Mouse (Mus musculus): ENCODE results near the gene Mfn2. TPM values are rescaled to one million over a fixed set of nuclear protein-coding genes. Genes with fewer than 3 reads are reported as not detected.
"Not testable (repeated sequence)": the region's sequence is repeated elsewhere in the genome, so short reads cannot be mapped to it uniquely, and the experiment has no call there.

Mfn2 gene
- polyA plus RNA-seq, 1 experiment from 2014 or later: 102 TPM

GRCm38 (mm10) chr4:147866793-147867192 is 37.7 kb downstream of the Mfn2 start:
- 38% methylated on average over 3 of the region's 3 CpGs for WGBS
- H3K4me3 ChIP-seq; ATAC-seq (ENCODE audit: extremely low read depth, insufficient number of reproducible peaks, low FRiP score, low TSS enrichment); H3K9me3 ChIP-seq; H3K27me3 ChIP-seq (replicated peaks); H3K27ac ChIP-seq (replicated peaks): not testable (repeated sequence)
- Histone ChIP-seq H3K36me3 (peaks cover 55% of the 10 kb centered on the region), H3K4me1 (peaks cover 27% of the 10 kb centered on the region), H3K9ac (peak overlapping the region; percentile 89; the same call in 1 of the 2 replicates), H3K4me2 (peak overlapping the region; percentile 75)

- H3K36me3 ChIP-seq: peaks cover 56% of the 10 kb centered on the region
- H3K4me1 ChIP-seq: peaks cover 27% of the 10 kb centered on the region
- ATAC-seq (ENCODE audit: extremely low read depth, insufficient number of reproducible peaks, low FRiP score, low TSS enrichment): no peak
- no peak overlapping the region for H3K27ac ChIP-seq (replicated peaks)
- WGBS: 95% methylated on average over 9 of the region's 9 CpGs
- no peak overlapping the region for H3K9ac ChIP-seq
- no peak overlapping the region for H3K4me3 ChIP-seq
- H3K9me3 ChIP-seq: no peaks in the 10 kb centered on the region
- H3K4me2 ChIP-seq: no peak overlapping the region
- H3K27me3 ChIP-seq (replicated peaks): no peaks in the 10 kb centered on the region
Observed at GRCm38 (mm10) chr4:147866056-147866455, 38.4 kb downstream of the Mfn2 start.

- Histone ChIP-seq H3K4me2 (no peak overlapping the region), H3K4me3 (no peak overlapping the region), H3K9me3 (no peaks in the 10 kb centered on the region), H3K9ac (no peak overlapping the region), H3K27me3 (replicated peaks) (no peaks in the 10 kb centered on the region), H3K4me1 (peaks cover 27% of the 10 kb centered on the region), H3K36me3 (peaks cover 58% of the 10 kb centered on the region), H3K27ac (replicated peaks) (no peak overlapping the region)
- WGBS: 92% methylated on average over 6 of the region's 6 CpGs
- no peak for ATAC-seq (ENCODE audit: extremely low read depth, insufficient number of reproducible peaks, low FRiP score, low TSS enrichment)
Observed at GRCm38 (mm10) chr4:147865651-147866050, 38.9 kb downstream of the Mfn2 start.

GRCm38 (mm10) chr4:147862051-147862450 is 42.5 kb downstream of the Mfn2 start:
- H3K9me3 ChIP-seq: no peaks in the 10 kb centered on the region
- no peak for ATAC-seq (ENCODE audit: extremely low read depth, insufficient number of reproducible peaks, low FRiP score, low TSS enrichment)
- H3K27ac ChIP-seq (replicated peaks): no peak overlapping the region
- H3K4me3 ChIP-seq: no peak overlapping the region
- H3K4me1 ChIP-seq: peaks cover 4% of the 10 kb centered on the region
- WGBS: 89% methylated on average over 3 of the region's 3 CpGs
- H3K36me3 ChIP-seq: peaks cover 62% of the 10 kb centered on the region
- H3K4me2 ChIP-seq: no peak overlapping the region
- no peak overlapping the region for H3K9ac ChIP-seq
- no peaks in the 10 kb centered on the region for H3K27me3 ChIP-seq (replicated peaks)

GRCm38 (mm10) chr4:147850776-147851175 is 53.7 kb downstream of the Mfn2 start:
- H3K27me3 ChIP-seq (replicated peaks): no peaks in the 10 kb centered on the region
- no peak overlapping the region for H3K9ac ChIP-seq
- no peak for ATAC-seq (ENCODE audit: extremely low read depth, insufficient number of reproducible peaks, low FRiP score, low TSS enrichment)
- H3K4me2 ChIP-seq: no peak overlapping the region
- H3K27ac ChIP-seq (replicated peaks): no peak overlapping the region
- H3K9me3 ChIP-seq: no peaks in the 10 kb centered on the region
- H3K36me3 ChIP-seq: peaks cover 4% of the 10 kb centered on the region; the same call in 1 of the 2 replicates
- WGBS: 60% methylated on average over 2 of the region's 2 CpGs
- peaks cover 15% of the 10 kb centered on the region for H3K4me1 ChIP-seq
- no peak overlapping the region for H3K4me3 ChIP-seq

GRCm38 (mm10) chr4:147848584-147848991 is 55.9 kb downstream of the Mfn2 start:
- H3K9ac ChIP-seq: peak overlapping the region; percentile 84
- 7% methylated on average over 4 of the region's 4 CpGs for WGBS
- H3K9me3 ChIP-seq: no peaks in the 10 kb centered on the region
- peaks cover 15% of the 10 kb centered on the region for H3K4me1 ChIP-seq
- H3K4me3 ChIP-seq: peak overlapping the region; percentile 70
- H3K36me3 ChIP-seq: peaks cover 26% of the 10 kb centered on the region
- 0 out of 2 replicates have a peak, but pooled peaks have one; percentile 6 for ATAC-seq (ENCODE audit: extremely low read depth, insufficient number of reproducible peaks, low FRiP score, low TSS enrichment)
- H3K4me2 ChIP-seq: peak overlapping the region; percentile 78
- H3K27me3 ChIP-seq (replicated peaks): no peaks in the 10 kb centered on the region
- peak overlapping the region; percentile 51; the same call in 1 of the 2 replicates for H3K27ac ChIP-seq (replicated peaks)

GRCm38 (mm10) chr4:147847614-147848583 is 56.6 kb downstream of the Mfn2 start, which contains the start of gene Zfp933:
Zfp933 (minus strand) TSS chr4:147848366.
- peak within 1 kb of the TSS; percentile 51; the same call in 1 of the 2 replicates for H3K27ac ChIP-seq (replicated peaks)
- H3K36me3 ChIP-seq: peaks cover 33% of the 10 kb centered on the region
- H3K9me3 ChIP-seq: 0 out of 2 replicates have a peak, but pooled peaks cover 4% of the 10 kb centered on the region
- H3K4me1 ChIP-seq: peaks cover 15% of the 10 kb centered on the region
- ATAC-seq (ENCODE audit: extremely low read depth, insufficient number of reproducible peaks, low FRiP score, low TSS enrichment): peak; percentile 73
- no peaks in the 10 kb centered on the region for H3K27me3 ChIP-seq (replicated peaks)
- 4% methylated on average over 23 of the region's 23 CpGs for WGBS
- peak within 1 kb of the TSS; percentile 70 for H3K4me3 ChIP-seq
- H3K9ac ChIP-seq: peak within 1 kb of the TSS; percentile 84
- peak within 1 kb of the TSS; percentile 78 for H3K4me2 ChIP-seq

GRCm38 (mm10) chr4:147842871-147843270 is 61.6 kb downstream of the Mfn2 start:
- Histone ChIP-seq H3K4me2 (no peak overlapping the region), H3K27me3 (replicated peaks) (no peaks in the 10 kb centered on the region), H3K9ac (no peak overlapping the region), H3K9me3 (peaks cover 20% of the 10 kb centered on the region), H3K27ac (replicated peaks) (no peak overlapping the region), H3K4me3 (no peak overlapping the region), H3K36me3 (peaks cover 61% of the 10 kb centered on the region), H3K4me1 (peaks cover 6% of the 10 kb centered on the region)
- WGBS: 89% methylated on average over 3 of the region's 3 CpGs
- ATAC-seq (ENCODE audit: extremely low read depth, insufficient number of reproducible peaks, low FRiP score, low TSS enrichment): no peak

- H3K27ac ChIP-seq (replicated peaks); H3K4me2 ChIP-seq; H3K27me3 ChIP-seq (replicated peaks); ATAC-seq (ENCODE audit: extremely low read depth, insufficient number of reproducible peaks, low FRiP score, low TSS enrichment); H3K9ac ChIP-seq; H3K4me3 ChIP-seq; H3K4me1 ChIP-seq: not testable (repeated sequence)
- Histone ChIP-seq H3K9me3 (peaks cover 24% of the 10 kb centered on the region), H3K36me3 (peaks cover 42% of the 10 kb centered on the region)
- 97% methylated on average over 19 of the region's 26 CpGs for WGBS
Observed at GRCm38 (mm10) chr4:147839282-147839681, 65.2 kb downstream of the Mfn2 start.

- Histone ChIP-seq H3K9me3 (peaks cover 97% of the 10 kb centered on the region), H3K36me3 (peaks cover 76% of the 10 kb centered on the region), H3K9ac (no peak overlapping the region)
Observed at GRCm38 (mm10) chr4:147824389-147824788, 80.1 kb downstream of the Mfn2 start.

More at GRCm38 (mm10) chr4:147824389-147824788, 80.1 kb downstream of the Mfn2 start:
- WGBS: 91% methylated on average over 4 of the region's 4 CpGs
- no peak for ATAC-seq (ENCODE audit: extremely low read depth, insufficient number of reproducible peaks, low FRiP score, low TSS enrichment)
- H3K4me1 ChIP-seq: no peaks in the 10 kb centered on the region
- no peak overlapping the region for H3K4me3 ChIP-seq
- no peak overlapping the region for H3K4me2 ChIP-seq
- no peak overlapping the region for H3K27ac ChIP-seq (replicated peaks)
- no peaks in the 10 kb centered on the region for H3K27me3 ChIP-seq (replicated peaks)
